Mouse (Mus musculus) sigmoid colon, adult 10 weeks (tissue): ENCODE data around the gene Barhl1. TPM values are rescaled to one million over a fixed set of nuclear protein-coding genes. Genes with fewer than 3 reads are reported as not detected.

ENCODE experiments used
- polyA plus RNA-seq: library from polyadenylated mRNA; stranded (reverse); fragments of 350-450 nt; fragmentation: Illumina TruSeq; extraction: RNeasy Lipid Tissue Mini Kit (QIAGEN cat#74804); gene quantifications from one replicate; pipeline ENCODE4 v1.2.3, GENCODE M21; 2014; ENCODE audit warnings: low read depth, low replicate concordance

The Barhl1 gene
- polyA plus RNA-seq: not detected

DNA sequence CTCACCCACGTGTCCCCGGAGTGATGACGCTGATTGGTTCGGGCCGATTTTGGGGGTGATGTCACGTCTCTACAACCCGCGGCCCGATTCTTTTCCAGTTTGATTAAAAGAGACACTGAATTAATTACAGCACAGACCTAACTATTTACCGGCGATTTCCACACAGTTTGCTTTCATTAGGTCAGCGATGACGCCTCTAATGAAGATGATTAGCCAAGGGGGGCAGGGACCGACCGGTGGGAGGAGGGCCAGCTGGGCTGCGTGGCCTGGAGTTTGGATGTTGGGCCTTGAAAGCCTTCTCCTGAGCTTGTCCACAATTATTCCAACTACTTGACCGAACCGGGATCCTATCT lies at the start of gene Barhl1:
Gene Barhl1, minus strand, starts transcription at position 156 of the 353 bp plus-strand sequence.

Other genes with a start within 250 kb of the Barhl1 start
- gene Spaca9, start 216.9 kb downstream of the Barhl1 start, polyA plus RNA-seq: not detected
- not detected for gene Ak8, start 216.5 kb downstream of the Barhl1 start, polyA plus RNA-seq
- 14.7 TPM for gene Gtf3c4, start 76.3 kb downstream of the Barhl1 start, polyA plus RNA-seq
- gene Ddx31, start 76.3 kb downstream of the Barhl1 start, polyA plus RNA-seq: 5.0 TPM
- 0.41 TPM for gene Cfap77, start 138.4 kb upstream of the Barhl1 start, polyA plus RNA-seq
- gene Ttf1, start 143.6 kb upstream of the Barhl1 start, polyA plus RNA-seq: 24.5 TPM
- 38.2 TPM for gene Setx, start 207.5 kb upstream of the Barhl1 start, polyA plus RNA-seq